Mouse (Mus musculus) G1E (cell line): ENCODE data around the gene Ctcf.

Source experiments
- CTCF ChIP-seq: IDR thresholded peaks from 2 replicates; pipeline ENCODE4 v1.5.1; 2012; ENCODE audit warnings: low read depth, low read length, inconsistent platforms, mixed read lengths
- GATA1 ChIP-seq: IDR thresholded peaks from 2 replicates; pipeline ENCODE4 v1.6.1; 2012; ENCODE audit warnings: borderline replicate concordance, low read length, inconsistent platforms, mixed read lengths
- POLR2AphosphoS5 ChIP-seq: IDR thresholded peaks from 2 replicates; pipeline ENCODE4 v1.6.1; 2012; ENCODE audit warnings: low read depth, low read length, inconsistent platforms; ENCODE audit not compliant: insufficient replicate concordance
- TAL1 ChIP-seq: conservative IDR thresholded peaks from 2 replicates; pipeline ENCODE4 v1.6.1; 2012; ENCODE audit warnings: low read depth, low read length, inconsistent platforms, mixed read lengths

- TF ChIP-seq CTCF: no peak
- no peak for TF ChIP-seq GATA1
- TF ChIP-seq TAL1: no peak
- no peak for TF ChIP-seq POLR2AphosphoS5
Observed at GRCm38 (mm10) chr8:105690978-105691377, 54.6 kb downstream of the Ctcf start.
